Mouse (Mus musculus) midbrain, postnatal 0 days (tissue): ENCODE measurements around the gene Wfdc5. TPM values are rescaled to one million over a fixed set of nuclear protein-coding genes. Genes with fewer than 3 reads are reported as not detected.

ENCODE experiments used
- ATAC-seq: fragments of 200-750 bp; cut with Nextera tagmentation; 2 replicates; pipeline ENCODE4 v1.8.0; 2017; ENCODE audit warnings: moderate number of reproducible peaks, mild to moderate bottlenecking, moderate TSS enrichment, moderate library complexity; ENCODE audit not compliant: low FRiP score
- DNase-seq: peaks from one replicate; pipeline ENCODE4 v3.0.0-alpha.2; 2015; ENCODE audit warnings: low spot score
- H3K27ac ChIP-seq: fragments of 300-500 bp; sonication (generic); 2 replicates; pipeline ENCODE4 v1.5.1; 2014; ENCODE audit warnings: low read depth, mild to moderate bottlenecking, low read length, mixed read lengths
- H3K27me3 ChIP-seq: fragments of 300-500 bp; sonication (generic); 2 replicates; pipeline ENCODE4 v1.6.1; 2014; ENCODE audit warnings: low read length, control low read depth, mixed read lengths; ENCODE audit not compliant: insufficient read depth
- H3K36me3 ChIP-seq: fragments of 300-500 bp; sonication (generic); 2 replicates; pipeline ENCODE4 v1.6.1; 2014; ENCODE audit warnings: low read length, control low read depth, mixed read lengths; ENCODE audit not compliant: insufficient read depth
- H3K4me1 ChIP-seq: fragments of 300-500 bp; sonication (generic); 2 replicates; pipeline ENCODE4 v1.6.1; 2014; ENCODE audit warnings: mild to moderate bottlenecking, control low read depth, antibody characterized with exemption, low read length, mixed read lengths; ENCODE audit not compliant: insufficient read depth
- H3K4me2 ChIP-seq: fragments of 300-500 bp; sonication (generic); 2 replicates; pipeline ENCODE4 v1.6.1; 2014; ENCODE audit warnings: low read depth, mild to moderate bottlenecking, low read length, mixed read lengths; ENCODE audit not compliant: poor library complexity, severe bottlenecking
- H3K4me3 ChIP-seq: fragments of 300-500 bp; sonication (generic); 2 replicates; pipeline ENCODE4 v1.5.1; 2014; ENCODE audit warnings: low read depth, mild to moderate bottlenecking, low read length, moderate library complexity
- H3K9ac ChIP-seq: fragments of 300-500 bp; sonication (generic); replicated peaks from 2 replicates; pipeline ENCODE4 v1.6.1; 2014; ENCODE audit warnings: mild to moderate bottlenecking, low read length, moderate library complexity, mixed read lengths; ENCODE audit not compliant: poor library complexity, severe bottlenecking
- H3K9me3 ChIP-seq: fragments of 300-500 bp; sonication (generic); 2 replicates; pipeline ENCODE4 v1.6.1; 2016; ENCODE audit warnings: low read length, control low read depth
- CTCF ChIP-seq: IDR thresholded peaks from 2 replicates; pipeline ENCODE4 v1.5.1; 2016; ENCODE audit warnings: antibody characterized with exemption, mild to moderate bottlenecking
- WGBS: fragments of 180-500 bp; shearing (Covaris S2); extraction: QIAGEN DNeasy Blood & Tissue Kit; methylation state at CpG from one replicate; pipeline ENCODE4 v1.1.7; 2014; 5-methylcytosine and 5-hydroxymethylcytosine counted together
- polyA plus RNA-seq: library from polyadenylated mRNA; unstranded; fragments of >200 nt; fragmentation: Nextera tagmentation; extraction: Ambion mirVana; gene quantifications from 2 replicates; pipeline ENCODE4 v1.2.1, GENCODE M21; 2015
- total RNA-seq: library from RNA; depleted of rRNA; stranded (reverse); fragments of >200 nt; gene quantifications from 2 replicates; pipeline ENCODE4 v1.2.3, GENCODE M21; 2014; rRNA removed

Gene Wfdc5
- total and polyA plus RNA-seq, 2 experiments from 2014 or later: not detected

DNA sequence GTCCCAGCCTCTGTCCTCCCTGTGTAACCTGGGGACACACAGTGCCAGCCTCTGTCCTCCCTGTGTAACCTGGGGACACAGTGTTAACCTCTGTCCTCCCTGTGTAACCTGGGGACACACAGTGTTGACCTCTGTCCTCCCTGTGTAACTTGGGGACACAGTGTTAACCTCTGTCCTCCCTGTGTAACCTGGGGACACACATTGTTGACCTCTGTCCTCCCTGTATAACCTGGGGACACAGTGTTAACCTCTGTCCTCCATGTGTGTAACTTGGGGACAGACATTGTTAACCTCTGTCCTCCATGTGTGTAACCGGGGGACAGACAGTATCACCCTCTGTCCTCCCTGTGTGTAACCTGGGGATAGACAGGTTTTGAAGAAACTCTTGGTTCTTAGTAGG, 51.0 kb downstream of the Wfdc5 start:
- 87% methylated on average over 1 of the region's 1 CpGs for WGBS
- ATAC-seq: no peak

DNA sequence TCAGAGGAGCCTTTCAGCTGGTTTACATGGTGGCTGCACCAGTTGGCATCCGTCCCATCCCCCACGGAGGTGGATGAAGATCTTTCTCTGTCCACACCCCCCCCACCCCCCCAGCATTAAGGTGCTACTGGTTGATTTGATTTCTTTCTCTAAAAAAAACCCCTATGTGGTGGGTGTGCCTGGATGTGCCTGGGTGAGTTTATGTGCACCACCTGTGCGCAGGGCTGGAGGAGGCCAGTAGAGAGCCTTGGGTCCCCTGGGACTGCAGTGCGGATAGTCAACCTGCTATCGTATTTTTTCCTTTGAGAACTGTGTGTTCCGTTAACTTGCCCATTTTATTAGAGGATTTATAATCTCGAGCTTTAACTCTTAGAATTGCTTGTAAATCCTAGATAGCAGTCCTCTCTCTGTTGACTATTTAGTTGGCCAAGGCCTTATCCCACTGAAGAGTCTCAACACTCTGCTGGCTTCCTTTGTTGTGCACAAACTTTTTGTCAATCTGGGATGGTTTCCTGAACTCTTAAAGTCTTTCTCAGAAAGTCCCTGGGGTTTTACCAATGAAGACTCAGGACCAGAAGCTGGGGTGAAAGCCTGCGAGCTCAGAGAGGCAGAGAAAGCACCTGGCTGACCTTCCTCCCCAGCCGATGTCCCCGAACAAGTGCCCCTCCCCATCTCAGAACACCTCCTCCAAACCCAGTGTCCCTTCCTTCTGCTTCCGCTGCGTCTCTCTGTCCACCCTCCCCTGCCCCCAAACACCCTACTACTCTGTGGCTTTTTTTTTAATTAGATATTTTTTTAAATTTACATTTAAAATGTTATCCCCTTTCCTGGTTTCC, 53.7 kb downstream of the Wfdc5 start:
- Histone ChIP-seq H3K9ac (no peak overlapping the region), H3K27ac (no peak overlapping the region), H3K27me3 (no peaks in the 10 kb centered on the region), H3K4me1 (no peaks in the 10 kb centered on the region), H3K4me3 (no peak overlapping the region), H3K36me3 (peaks cover 7% of the 10 kb centered on the region; the same call in 1 of the 2 replicates), H3K4me2 (no peak overlapping the region), H3K9me3 (no peaks in the 10 kb centered on the region)
- ATAC-seq (no peak), DNase-seq (no peak)
- TF ChIP-seq CTCF: no peak
- 92% methylated on average over 12 of the region's 12 CpGs for WGBS

More for the DNA sequence above, 51.0 kb downstream of the Wfdc5 start:
- DNase-seq: no peak
- Histone ChIP-seq H3K27me3 (no peaks in the 10 kb centered on the region), H3K9me3 (no peaks in the 10 kb centered on the region), H3K36me3 (peaks cover 4% of the 10 kb centered on the region; the same call in 1 of the 2 replicates), H3K4me2 (no peak overlapping the region), H3K4me1 (no peaks in the 10 kb centered on the region), H3K4me3 (no peak overlapping the region), H3K27ac (no peak overlapping the region), H3K9ac (no peak overlapping the region)
- no peak for TF ChIP-seq CTCF

DNA sequence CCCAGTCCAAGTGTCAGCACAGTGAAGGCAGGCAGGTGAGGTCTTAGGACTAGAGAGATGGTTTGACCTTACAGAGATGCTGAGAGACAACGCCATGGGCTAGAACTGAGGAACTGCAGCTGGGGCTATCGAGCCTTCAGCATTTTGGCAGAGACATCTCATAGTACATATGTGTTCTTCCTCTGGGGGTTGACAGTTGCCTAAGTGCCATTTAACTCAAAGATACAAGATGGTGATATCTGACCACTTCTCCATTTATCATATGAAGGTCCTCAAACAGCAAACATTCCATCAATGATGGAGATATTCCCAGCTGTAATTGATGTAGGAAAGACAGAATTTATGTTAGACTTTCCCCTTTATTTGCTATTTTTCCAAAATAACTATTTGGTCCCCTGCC, 55.2 kb downstream of the Wfdc5 start:
- H3K4me1 ChIP-seq: no peaks in the 10 kb centered on the region
- TF ChIP-seq CTCF: no peak
- no peak overlapping the region for H3K4me2 ChIP-seq
- no peaks in the 10 kb centered on the region for H3K9me3 ChIP-seq
- 98% methylated on average over 2 of the region's 2 CpGs for WGBS
- no peak overlapping the region for H3K27ac ChIP-seq
- no peak overlapping the region for H3K4me3 ChIP-seq
- no peaks in the 10 kb centered on the region for H3K27me3 ChIP-seq
- H3K36me3 ChIP-seq: peaks cover 7% of the 10 kb centered on the region; the same call in 1 of the 2 replicates
- H3K9ac ChIP-seq: no peak overlapping the region
- ATAC-seq (no peak), DNase-seq (no peak)

DNA sequence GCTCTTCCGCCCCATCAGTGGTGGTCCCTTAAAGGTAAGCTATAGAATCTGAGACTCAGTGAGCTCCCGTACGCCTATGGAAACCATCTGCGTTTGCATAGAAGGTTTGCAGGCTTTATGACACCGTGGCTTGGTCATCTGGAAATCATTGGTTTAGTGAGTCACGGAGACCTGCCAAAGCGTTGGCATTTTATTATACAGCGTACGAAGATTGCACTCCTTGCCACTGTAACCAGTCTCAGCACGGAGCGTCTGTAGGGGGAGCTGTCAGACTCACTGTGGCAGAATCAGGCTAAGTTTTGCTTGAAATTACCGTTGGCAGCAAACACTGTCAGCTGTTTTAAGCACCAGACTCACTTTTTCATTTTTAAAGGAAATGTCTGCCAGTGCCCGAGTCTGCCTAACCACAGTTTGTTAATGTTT, 56.0 kb downstream of the Wfdc5 start:
- Histone ChIP-seq H3K4me1 (no peaks in the 10 kb centered on the region), H3K9ac (no peak overlapping the region), H3K36me3 (peaks cover 7% of the 10 kb centered on the region; the same call in 1 of the 2 replicates), H3K4me2 (no peak overlapping the region), H3K27ac (no peak overlapping the region), H3K9me3 (no peaks in the 10 kb centered on the region), H3K27me3 (no peaks in the 10 kb centered on the region), H3K4me3 (no peak overlapping the region)
- ATAC-seq: no peak
- peak; percentile 55 for TF ChIP-seq CTCF
- peak; percentile 41 for DNase-seq
- whole genome bisulfite sequencing: 88% methylated on average over 13 of the region's 13 CpGs

Other genes with a start within 250 kb of the Wfdc5 start
- 160 and 223 TPM in 2 replicates for gene Ywhab, start 187.8 kb downstream of the Wfdc5 start, total RNA-seq
- gene Ywhab, start 187.8 kb downstream of the Wfdc5 start, polyA plus RNA-seq: 649 and 656 TPM in 2 replicates
- 0.22 TPM in 1 of 2 replicates, not detected in the other for gene Pabpc1l, start 157.3 kb downstream of the Wfdc5 start, total RNA-seq
- 2.0 and 2.8 TPM in 2 replicates for gene Pabpc1l, start 157.3 kb downstream of the Wfdc5 start, polyA plus RNA-seq
- 24.6 and 28.3 TPM in 2 replicates for gene Stk4, start 112.4 kb downstream of the Wfdc5 start, total RNA-seq
- gene Stk4, start 112.4 kb downstream of the Wfdc5 start, polyA plus RNA-seq: 11.1 and 13.7 TPM in 2 replicates
- gene Tomm34, start 111.6 kb downstream of the Wfdc5 start, total RNA-seq: 32.4 and 34.7 TPM in 2 replicates
- gene Tomm34, start 111.6 kb downstream of the Wfdc5 start, polyA plus RNA-seq: 45.3 and 46.7 TPM in 2 replicates
- gene Kcns1, start 11.6 kb downstream of the Wfdc5 start, total RNA-seq: 10.1 and 15.6 TPM in 2 replicates
- 3.8 and 4.3 TPM in 2 replicates for gene Kcns1, start 11.6 kb downstream of the Wfdc5 start, polyA plus RNA-seq
- not detected in 2 replicates for gene Wfdc12, start 7.9 kb upstream of the Wfdc5 start, total RNA-seq
- gene Wfdc12, start 7.9 kb upstream of the Wfdc5 start, polyA plus RNA-seq: not detected in 2 replicates
- gene Wfdc15a, start 17.4 kb upstream of the Wfdc5 start, total RNA-seq: not detected in 2 replicates
- not detected in 2 replicates for gene Wfdc15a, start 17.4 kb upstream of the Wfdc5 start, polyA plus RNA-seq
- gene Wfdc15b, start 38.9 kb upstream of the Wfdc5 start, total RNA-seq: not detected in 2 replicates
- not detected in 2 replicates for gene Wfdc15b, start 38.9 kb upstream of the Wfdc5 start, polyA plus RNA-seq
- not detected in 2 replicates for gene Svs2, start 55.7 kb upstream of the Wfdc5 start, total RNA-seq
- gene Svs2, start 55.7 kb upstream of the Wfdc5 start, polyA plus RNA-seq: not detected in 2 replicates
- not detected in 2 replicates for gene Svs3b, start 73.9 kb upstream of the Wfdc5 start, total RNA-seq
- gene Svs3b, start 73.9 kb upstream of the Wfdc5 start, polyA plus RNA-seq: not detected in 2 replicates
- gene Svs4, start 95.7 kb upstream of the Wfdc5 start, total RNA-seq: not detected in 2 replicates
- not detected in 2 replicates for gene Svs4, start 95.7 kb upstream of the Wfdc5 start, polyA plus RNA-seq
- not detected in 2 replicates for gene Svs3a, start 106.5 kb upstream of the Wfdc5 start, total RNA-seq
- not detected in 2 replicates for gene Svs3a, start 106.5 kb upstream of the Wfdc5 start, polyA plus RNA-seq
- not detected in 2 replicates for gene Svs6, start 134.0 kb upstream of the Wfdc5 start, total RNA-seq
- gene Svs6, start 134.0 kb upstream of the Wfdc5 start, polyA plus RNA-seq: not detected in 2 replicates
- gene Svs5, start 150.0 kb upstream of the Wfdc5 start, total RNA-seq: not detected in 2 replicates
- gene Svs5, start 150.0 kb upstream of the Wfdc5 start, polyA plus RNA-seq: not detected in 2 replicates
- not detected in 2 replicates for gene Slpi, start 206.4 kb upstream of the Wfdc5 start, total RNA-seq
- gene Slpi, start 206.4 kb upstream of the Wfdc5 start, polyA plus RNA-seq: 0.27 and 0.36 TPM in 2 replicates
- gene Rbpjl, start 220.4 kb upstream of the Wfdc5 start, total RNA-seq: 0.77 TPM in 1 of 2 replicates, not detected in the other
- 0.04 TPM in 1 of 2 replicates, not detected in the other for gene Rbpjl, start 220.4 kb upstream of the Wfdc5 start, polyA plus RNA-seq
- 1.9 and 2.0 TPM in 2 replicates for gene Matn4, start 222.4 kb upstream of the Wfdc5 start, total RNA-seq
- 1.9 and 2.1 TPM in 2 replicates for gene Matn4, start 222.4 kb upstream of the Wfdc5 start, polyA plus RNA-seq